Mouse (Mus musculus): ENCODE measurements around the gene Stx5a. TPM values are rescaled to one million over a fixed set of nuclear protein-coding genes. Genes with fewer than 3 reads are reported as not detected.

Gene Stx5a
- polyA plus RNA-seq, 1 experiment from 2014 or later, result 83.4 TPM

DNA sequence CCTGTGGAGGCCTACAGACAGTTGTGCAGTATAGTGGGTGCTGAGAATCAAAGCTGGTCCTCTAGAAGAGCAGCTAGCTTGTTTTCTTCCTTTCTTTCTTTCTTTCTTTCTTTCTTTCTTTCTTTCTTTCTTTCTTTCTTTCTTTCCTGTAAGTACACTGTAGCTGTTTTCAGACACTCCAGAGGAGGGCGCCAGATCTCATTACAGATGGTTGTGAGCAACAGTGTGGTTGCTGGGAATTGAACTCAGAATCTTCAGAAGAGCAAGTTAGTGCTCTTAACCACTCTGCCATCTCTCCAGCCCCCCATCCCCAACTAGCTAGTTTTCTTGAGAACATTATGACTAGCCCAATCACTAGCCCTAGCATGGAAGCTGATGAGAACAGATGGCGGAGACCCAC, 19.5 kb downstream of the Stx5a start:
- WGBS, result 88% methylated on average over 2 of the region's 2 CpGs
- no peak overlapping the region for H3K4me3 ChIP-seq (ENCODE audit: low read depth, low read length)
- H3K4me2 ChIP-seq (replicated peaks; ENCODE audit: low read depth), result no peak overlapping the region
- H3K9ac ChIP-seq (ENCODE audit: low read depth, low read length), result no peak overlapping the region
- no peak for ATAC-seq
- TF ChIP-seq CTCF (IDR thresholded peaks at IDR 0.05; ENCODE audit: low read depth), result peak; percentile 47
- no peaks in the 10 kb centered on the region for H3K9me3 ChIP-seq (ENCODE audit: control insufficient read depth)
- no peaks in the 10 kb centered on the region for H3K4me1 ChIP-seq (replicated peaks; ENCODE audit: control insufficient read depth, insufficient read depth, low read length)
- peaks cover 32% of the 10 kb centered on the region for H3K36me3 ChIP-seq (ENCODE audit: control insufficient read depth, insufficient read depth)
- no peaks in the 10 kb centered on the region for H3K27me3 ChIP-seq (replicated peaks; ENCODE audit: control insufficient read depth, insufficient read depth, low read length)
- H3K27ac ChIP-seq (ENCODE audit: low read depth, low read length), result no peak overlapping the region

GRCm38 (mm10) chr19:8763276-8763675, 22.1 kb downstream of the Stx5a start:
- no peak for TF ChIP-seq CTCF (IDR thresholded peaks at IDR 0.05; ENCODE audit: low read depth)
- H3K27ac ChIP-seq (ENCODE audit: low read depth, low read length), result no peak overlapping the region
- no peak for ATAC-seq
- 92% methylated on average over 4 of the region's 4 CpGs for WGBS
- peaks cover 57% of the 10 kb centered on the region for H3K36me3 ChIP-seq (ENCODE audit: control insufficient read depth, insufficient read depth)
- no peaks in the 10 kb centered on the region for H3K4me1 ChIP-seq (replicated peaks; ENCODE audit: control insufficient read depth, insufficient read depth, low read length)
- no peaks in the 10 kb centered on the region for H3K27me3 ChIP-seq (replicated peaks; ENCODE audit: control insufficient read depth, insufficient read depth, low read length)
- no peak overlapping the region for H3K9ac ChIP-seq (ENCODE audit: low read depth, low read length)
- no peak overlapping the region for H3K4me2 ChIP-seq (replicated peaks; ENCODE audit: low read depth)
- H3K9me3 ChIP-seq (ENCODE audit: control insufficient read depth), result no peaks in the 10 kb centered on the region
- H3K4me3 ChIP-seq (ENCODE audit: low read depth, low read length), result no peak overlapping the region

- H3K27me3 ChIP-seq (replicated peaks; ENCODE audit: control insufficient read depth, insufficient read depth, low read length), result no peaks in the 10 kb centered on the region
- H3K4me2 ChIP-seq (replicated peaks; ENCODE audit: low read depth), result no peak overlapping the region
- H3K9me3 ChIP-seq (ENCODE audit: control insufficient read depth), result no peaks in the 10 kb centered on the region
- peaks cover 68% of the 10 kb centered on the region for H3K36me3 ChIP-seq (ENCODE audit: control insufficient read depth, insufficient read depth)
- no peak overlapping the region for H3K9ac ChIP-seq (ENCODE audit: low read depth, low read length)
- 95% methylated on average over 9 of the region's 9 CpGs for WGBS
- peak overlapping the region; percentile 35; the same call in 1 of the 2 replicates for H3K27ac ChIP-seq (ENCODE audit: low read depth, low read length)
- no peak overlapping the region for H3K4me3 ChIP-seq (ENCODE audit: low read depth, low read length)
- ATAC-seq, result no peak
- no peaks in the 10 kb centered on the region for H3K4me1 ChIP-seq (replicated peaks; ENCODE audit: control insufficient read depth, insufficient read depth, low read length)
- no peak for TF ChIP-seq CTCF (IDR thresholded peaks at IDR 0.05; ENCODE audit: low read depth)
Observed at GRCm38 (mm10) chr19:8765562-8765961, 24.3 kb downstream of the Stx5a start.

- H3K27ac ChIP-seq (ENCODE audit: low read depth, low read length), result peak within 1 kb of the TSS; percentile 88
- no peaks in the 10 kb centered on the region for H3K27me3 ChIP-seq (replicated peaks; ENCODE audit: control insufficient read depth, insufficient read depth, low read length)
- H3K36me3 ChIP-seq (ENCODE audit: control insufficient read depth, insufficient read depth), result peaks cover 37% of the 10 kb centered on the region
- H3K9ac ChIP-seq (ENCODE audit: low read depth, low read length), result peak within 1 kb of the TSS; percentile 91
- H3K4me3 ChIP-seq (ENCODE audit: low read depth, low read length), result peak within 1 kb of the TSS; percentile 83
- peak within 1 kb of the TSS; percentile 77 for H3K4me2 ChIP-seq (replicated peaks; ENCODE audit: low read depth)
- H3K4me1 ChIP-seq (replicated peaks; ENCODE audit: control insufficient read depth, insufficient read depth, low read length), result peaks cover 5% of the 10 kb centered on the region; the same call in 1 of the 2 replicates
- 15% methylated on average over 29 of the region's 29 CpGs for WGBS
- H3K9me3 ChIP-seq (ENCODE audit: control insufficient read depth), result no peaks in the 10 kb centered on the region
- peak; percentile 46 for ATAC-seq
- peak; percentile 37 for TF ChIP-seq CTCF (IDR thresholded peaks at IDR 0.05; ENCODE audit: low read depth)
Observed at GRCm38 (mm10) chr19:8770567-8771270, 29.5 kb downstream of the Stx5a start, which contains the start of gene Tmem223. Gene Tmem223 (plus strand): TSS chr19:8770996.

GRCm38 (mm10) chr19:8772996-8773395, 31.8 kb downstream of the Stx5a start:
- H3K9ac ChIP-seq (ENCODE audit: low read depth, low read length), result peak overlapping the region; percentile 89; the same call in 1 of the 2 replicates
- H3K27ac ChIP-seq (ENCODE audit: low read depth, low read length), result no peak overlapping the region
- peak overlapping the region; percentile 96 for H3K4me2 ChIP-seq (replicated peaks; ENCODE audit: low read depth)
- H3K4me1 ChIP-seq (replicated peaks; ENCODE audit: control insufficient read depth, insufficient read depth, low read length), result peaks cover 5% of the 10 kb centered on the region; the same call in 1 of the 2 replicates
- no peak for TF ChIP-seq CTCF (IDR thresholded peaks at IDR 0.05; ENCODE audit: low read depth)
- peaks cover 14% of the 10 kb centered on the region for H3K36me3 ChIP-seq (ENCODE audit: control insufficient read depth, insufficient read depth)
- no peak for ATAC-seq
- 68% methylated on average over 5 of the region's 5 CpGs for WGBS
- no peaks in the 10 kb centered on the region for H3K27me3 ChIP-seq (replicated peaks; ENCODE audit: control insufficient read depth, insufficient read depth, low read length)
- no peaks in the 10 kb centered on the region for H3K9me3 ChIP-seq (ENCODE audit: control insufficient read depth)
- peak overlapping the region; percentile 73 for H3K4me3 ChIP-seq (ENCODE audit: low read depth, low read length)

DNA sequence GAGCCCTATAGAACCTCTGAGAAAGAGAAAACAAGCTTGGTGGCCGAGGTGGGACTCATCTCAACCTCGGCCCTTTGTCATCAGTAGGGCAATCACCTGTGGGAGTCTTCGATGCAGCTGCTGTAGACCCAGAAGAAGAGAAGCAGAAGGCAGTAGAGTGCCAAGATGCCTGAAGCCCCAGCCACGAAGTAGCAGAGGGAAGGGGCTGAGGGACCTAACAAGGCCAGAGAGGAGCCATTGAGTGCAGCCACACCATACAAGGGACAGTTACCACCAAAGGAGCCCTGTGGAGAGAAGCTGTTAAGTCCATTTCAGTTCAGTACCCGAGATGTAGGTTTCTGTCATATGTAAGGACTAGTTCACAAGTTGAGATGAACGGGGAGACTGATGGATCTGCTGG, 32.2 kb downstream of the Stx5a start:
- ATAC-seq, result no peak
- Histone ChIP-seq H3K27ac (ENCODE audit: low read depth, low read length) (0 out of 2 replicates have a peak overlapping the region, but pooled peaks have one; percentile 98), H3K4me2 (replicated peaks; ENCODE audit: low read depth) (peak overlapping the region; percentile 96), H3K4me1 (replicated peaks; ENCODE audit: control insufficient read depth, insufficient read depth, low read length) (peaks cover 5% of the 10 kb centered on the region; the same call in 1 of the 2 replicates), H3K4me3 (ENCODE audit: low read depth, low read length) (peak overlapping the region; percentile 73), H3K9me3 (ENCODE audit: control insufficient read depth) (no peaks in the 10 kb centered on the region), H3K36me3 (ENCODE audit: control insufficient read depth, insufficient read depth) (peaks cover 10% of the 10 kb centered on the region), H3K9ac (ENCODE audit: low read depth, low read length) (peak overlapping the region; percentile 89), H3K27me3 (replicated peaks; ENCODE audit: control insufficient read depth, insufficient read depth, low read length) (no peaks in the 10 kb centered on the region)
- no peak for TF ChIP-seq CTCF (IDR thresholded peaks at IDR 0.05; ENCODE audit: low read depth)
- 36% methylated on average over 6 of the region's 6 CpGs for WGBS

All from intestine, postnatal 0 days (tissue).